Mouse (Mus musculus): Measurements from ENCODE around the gene Mical3.

Gene Mical3

DNA sequence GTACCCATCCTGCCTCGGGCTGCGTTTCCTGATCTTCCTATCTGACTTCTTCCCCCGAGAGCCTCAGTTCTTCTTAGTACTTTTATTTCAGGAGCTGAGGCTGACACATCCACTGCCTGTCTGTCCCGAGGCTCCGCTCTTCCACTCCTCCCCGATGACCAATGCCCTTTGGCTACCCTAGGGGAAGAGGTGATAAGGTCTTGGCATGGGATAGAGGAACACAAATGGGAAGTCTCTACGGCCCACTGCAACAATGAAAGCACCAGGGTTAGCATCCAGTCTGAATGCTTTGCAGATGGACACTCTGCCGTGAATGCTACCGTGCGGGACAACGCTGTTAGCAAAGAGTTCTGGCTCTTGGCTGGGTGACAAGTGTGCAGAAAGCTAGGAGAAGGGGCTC, 116.5 kb downstream of the Mical3 start:
- no peak for DNase-seq (ENCODE audit: low read depth, low spot score)

DNA sequence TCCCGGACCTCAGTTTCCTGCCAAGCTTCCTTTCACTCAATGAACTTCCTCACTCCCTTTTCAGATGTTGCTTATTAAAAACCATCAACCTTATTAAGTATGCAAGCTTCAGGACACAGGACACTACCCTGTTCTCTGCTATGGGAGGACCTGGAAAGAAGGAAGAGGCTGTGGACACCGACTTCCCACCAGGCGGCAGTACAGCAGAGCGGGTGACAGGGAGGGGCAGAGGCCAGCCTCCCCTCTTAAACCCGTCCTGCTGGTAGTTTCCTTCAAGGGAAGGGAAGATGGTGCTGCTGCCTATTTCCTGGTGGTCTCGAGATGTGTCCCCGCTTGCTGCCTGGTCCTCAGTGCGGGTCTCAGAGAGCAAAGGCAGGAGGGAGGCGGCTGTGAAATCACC, 117.0 kb downstream of the Mical3 start:
- DNase-seq (ENCODE audit: low read depth, low spot score) = no peak

DNA sequence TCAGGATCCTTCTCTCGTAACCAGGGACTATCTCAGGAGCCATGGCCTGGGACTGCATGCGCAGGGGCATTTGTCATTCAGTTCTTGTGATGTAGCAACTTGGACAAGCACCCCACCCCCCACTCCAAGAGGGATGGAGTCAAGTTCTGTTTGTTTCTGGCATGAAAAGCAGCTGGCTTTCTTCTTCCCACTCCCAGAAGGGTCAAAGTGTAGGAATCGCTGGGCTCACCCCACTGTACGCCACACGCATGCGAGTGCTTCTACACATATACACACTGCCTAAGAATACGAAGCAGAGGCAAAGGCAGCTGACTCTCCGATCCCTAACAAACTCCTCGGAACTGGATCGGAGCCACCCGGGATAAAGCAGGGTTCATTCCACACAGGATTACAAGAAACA, 119.1 kb downstream of the Mical3 start:
- DNase-seq (ENCODE audit: low read depth, low spot score) = no peak

DNA sequence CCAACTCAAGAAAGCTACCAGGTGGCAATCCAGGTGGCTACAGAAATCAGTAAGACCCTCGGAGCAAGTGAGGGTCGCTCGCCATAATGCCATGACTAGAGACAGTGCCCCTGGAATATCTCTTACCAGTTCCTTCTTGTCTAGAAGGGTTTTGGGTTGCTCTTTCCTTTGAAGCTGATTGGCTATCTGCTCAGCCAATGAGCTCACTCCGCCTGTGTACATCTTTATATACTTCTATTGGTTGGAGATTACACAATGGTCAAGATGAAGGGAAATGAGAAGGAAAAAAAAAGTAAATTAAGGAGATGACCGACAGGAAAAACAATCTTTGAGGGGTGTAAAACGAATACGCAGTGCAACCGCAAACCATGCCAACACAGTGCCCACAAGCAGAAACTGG, 121.1 kb downstream of the Mical3 start:
- no peak for DNase-seq (ENCODE audit: low read depth, low spot score)

DNA sequence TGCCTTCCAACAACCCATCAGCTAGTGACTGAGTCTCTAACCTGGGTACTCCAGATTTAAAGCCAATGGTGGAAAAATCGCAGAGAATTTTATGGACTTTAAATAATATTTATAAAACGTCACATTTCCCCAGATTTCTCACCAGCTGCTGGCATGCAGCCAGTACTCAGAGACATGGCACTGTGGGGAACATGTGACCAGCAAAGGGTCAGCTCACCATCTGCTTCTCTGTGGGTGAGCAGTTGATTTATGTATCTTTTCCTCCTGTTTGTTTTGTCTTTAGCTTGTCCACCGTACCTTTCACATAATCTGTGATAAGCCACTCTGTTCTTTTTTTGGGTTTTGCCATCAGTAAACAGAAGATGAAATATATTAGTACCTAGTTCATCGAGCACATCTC, 125.8 kb downstream of the Mical3 start:
- no peak for DNase-seq (ENCODE audit: low read depth, low spot score)

DNA sequence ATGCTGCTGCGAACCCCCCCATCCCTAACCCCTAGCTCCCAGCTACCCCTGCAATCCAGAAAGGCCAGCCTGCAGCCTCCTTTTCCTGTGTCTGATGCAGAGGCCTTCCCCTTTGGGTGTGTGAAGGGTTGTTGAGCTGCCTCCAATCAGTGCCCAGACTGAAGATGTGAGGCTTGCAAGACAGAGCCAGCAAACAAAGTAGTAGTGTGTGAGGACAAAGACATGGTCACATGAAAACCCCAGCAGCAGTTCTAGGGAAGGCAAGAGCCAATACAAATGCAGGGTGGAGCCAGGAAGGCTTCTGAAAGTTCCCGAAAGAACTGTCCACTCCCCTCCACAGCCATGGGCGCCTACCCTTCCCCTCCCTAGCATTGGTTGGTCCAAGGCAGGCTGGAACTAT, 127.8 kb downstream of the Mical3 start:
- no peak for DNase-seq (ENCODE audit: low read depth, low spot score)

DNA sequence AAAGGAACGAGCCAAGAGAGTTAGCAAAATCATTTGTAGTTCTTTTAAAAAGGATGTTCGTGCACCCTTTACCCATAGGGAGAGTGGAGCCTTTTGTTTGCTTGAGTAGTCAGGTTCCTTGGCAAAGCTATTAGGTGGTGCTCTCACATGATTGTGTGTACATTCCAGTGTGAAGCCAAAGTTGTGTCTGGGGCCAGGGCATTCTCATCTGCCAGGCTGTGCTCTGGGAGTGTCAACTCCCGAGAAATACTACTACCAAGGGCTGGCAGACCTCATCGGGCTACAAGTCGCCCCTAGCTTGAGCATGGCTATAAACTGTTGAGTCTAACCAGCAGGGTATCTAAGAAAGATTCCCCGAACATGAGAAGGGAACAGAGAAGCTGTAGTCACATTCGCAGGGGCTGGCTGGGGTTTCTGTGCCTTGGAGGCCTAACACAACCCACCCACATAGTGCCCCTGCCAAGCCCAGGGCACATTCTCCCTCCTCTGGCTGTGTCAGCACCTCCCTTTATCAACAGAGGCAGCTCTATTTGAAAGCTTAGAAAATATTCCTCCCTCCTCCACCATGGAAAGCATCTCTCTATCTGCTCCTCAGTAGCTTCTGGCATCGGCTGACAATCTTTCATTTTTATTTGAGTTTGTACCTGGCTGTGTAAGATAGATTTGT, 130.8 kb downstream of the Mical3 start:
- DNase-seq (ENCODE audit: low read depth, low spot score) = no peak

DNA sequence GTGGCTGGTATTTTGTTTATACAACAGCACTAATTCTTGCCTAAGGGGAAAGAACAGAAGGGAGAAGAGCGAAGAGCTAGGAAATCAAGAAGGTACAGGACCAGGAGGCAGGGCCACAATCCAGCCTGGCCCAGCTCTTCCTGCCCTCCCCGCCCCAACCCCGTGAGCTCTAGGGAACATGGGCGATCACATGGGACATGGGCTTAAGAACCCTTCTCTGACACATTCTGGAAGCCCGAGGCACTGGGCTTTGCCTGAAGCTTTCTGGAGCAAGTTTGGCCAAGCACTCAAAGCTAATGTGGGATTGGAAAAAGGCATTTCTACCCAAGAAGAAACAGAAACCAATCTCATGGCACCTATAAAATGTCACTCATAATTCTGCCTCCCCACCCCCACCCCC, 131.7 kb downstream of the Mical3 start:
- no peak for DNase-seq (ENCODE audit: low read depth, low spot score)

DNA sequence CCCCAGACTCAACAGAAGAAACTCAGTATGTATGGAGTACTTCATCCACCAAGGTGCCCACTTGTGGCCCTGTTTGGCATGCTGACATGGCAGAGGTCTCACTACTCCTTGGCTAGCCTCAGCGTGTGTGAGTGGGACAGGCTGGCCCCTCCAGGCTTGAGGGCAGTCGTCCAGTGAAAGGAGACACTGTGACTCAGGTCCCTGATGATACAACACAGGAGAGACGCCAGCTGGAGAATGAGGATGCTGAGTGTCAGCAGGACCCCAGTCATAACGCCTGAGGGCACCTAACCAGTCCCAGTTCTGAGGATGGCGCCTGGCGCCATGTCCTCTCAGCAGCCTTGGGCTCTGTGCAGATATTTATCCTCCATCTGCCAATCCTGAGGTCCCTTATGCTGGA, 134.2 kb downstream of the Mical3 start:
- DNase-seq (ENCODE audit: low read depth, low spot score) = no peak

DNA sequence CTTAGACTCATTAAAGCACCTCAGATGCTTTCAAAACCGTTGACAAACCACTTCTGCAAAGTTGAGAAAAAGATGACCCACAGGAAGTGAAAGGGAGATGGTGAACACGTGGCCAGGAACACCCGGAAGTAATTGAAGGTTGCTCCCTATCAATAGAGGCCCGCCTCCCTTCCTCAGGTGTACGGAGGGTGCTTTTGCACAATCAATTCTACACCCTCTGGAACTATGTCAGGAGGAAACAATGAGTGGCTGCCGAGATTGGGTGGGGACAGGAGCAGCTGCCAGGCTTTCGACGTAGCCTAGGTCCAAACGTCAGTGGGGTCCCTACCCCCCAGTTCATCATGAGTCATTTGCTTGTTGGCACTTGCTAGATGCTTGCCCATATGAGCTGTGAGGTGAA, 135.3 kb downstream of the Mical3 start:
- no peak for DNase-seq (ENCODE audit: low read depth, low spot score)

DNA sequence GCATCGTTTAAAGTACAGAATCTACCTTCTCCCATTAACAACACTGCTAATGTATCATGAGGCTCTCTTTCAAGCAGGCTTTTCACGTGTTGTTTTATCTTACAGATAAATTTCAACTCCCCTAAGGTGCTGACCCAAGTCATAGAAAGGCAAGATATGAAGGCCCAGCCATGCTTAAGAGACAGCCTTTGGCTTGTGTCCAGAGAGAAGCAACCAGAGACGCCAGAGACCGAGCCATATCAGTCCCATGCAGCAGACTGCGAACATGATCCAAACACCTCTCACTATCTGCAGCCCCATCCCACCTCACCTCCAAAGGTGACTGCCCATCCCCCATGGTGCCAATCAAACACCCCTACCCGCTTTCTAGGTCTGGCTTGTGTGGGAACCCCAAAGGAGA, 138.9 kb downstream of the Mical3 start:
- DNase-seq (ENCODE audit: low read depth, low spot score) = no peak

DNA sequence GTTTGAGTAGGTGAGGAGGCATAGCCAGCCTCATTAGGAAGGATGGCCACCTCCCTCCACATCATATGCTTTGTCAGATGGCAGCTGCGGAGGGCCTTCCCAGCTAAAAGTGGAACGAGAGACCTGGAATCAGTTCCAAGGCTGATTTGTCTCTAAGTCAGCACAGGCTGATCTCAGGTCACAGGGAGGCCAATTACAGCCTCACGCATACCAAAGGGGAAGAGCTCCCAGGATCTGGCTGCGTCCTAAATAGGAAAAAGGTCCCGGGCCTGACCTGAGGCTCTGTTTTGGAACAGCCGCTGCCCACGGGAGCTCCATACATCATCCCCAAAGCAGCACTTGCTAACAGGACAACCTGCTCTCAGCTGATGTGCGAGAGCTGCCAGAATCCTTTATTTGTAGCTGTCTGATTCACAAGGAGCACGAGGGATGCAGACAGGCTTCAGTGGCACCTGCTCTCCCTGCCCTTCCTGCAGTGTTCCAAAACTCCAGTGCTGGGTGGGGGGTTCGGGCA, 143.2 kb downstream of the Mical3 start:
- no peak for DNase-seq (ENCODE audit: low read depth, low spot score)

DNA sequence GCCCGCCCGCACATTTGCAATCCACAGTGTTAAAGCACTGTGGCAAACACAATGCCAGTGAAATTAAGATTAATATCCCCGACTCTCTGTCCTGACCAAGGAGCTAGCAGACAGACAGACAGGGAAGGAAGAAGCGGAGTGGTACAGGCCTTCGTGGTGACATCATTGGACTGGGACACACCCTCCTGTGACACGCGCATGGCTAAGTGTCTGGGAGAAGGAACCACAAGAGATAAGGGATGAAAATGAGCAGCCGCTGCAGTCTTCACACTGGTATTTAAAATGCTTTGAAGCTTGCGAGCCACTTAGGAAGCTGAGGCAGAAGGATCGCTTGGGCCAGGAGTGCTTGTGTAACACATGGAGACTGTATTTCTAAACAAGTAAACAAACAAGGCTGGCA, 143.6 kb downstream of the Mical3 start:
- no peak for DNase-seq (ENCODE audit: low read depth, low spot score)

DNA sequence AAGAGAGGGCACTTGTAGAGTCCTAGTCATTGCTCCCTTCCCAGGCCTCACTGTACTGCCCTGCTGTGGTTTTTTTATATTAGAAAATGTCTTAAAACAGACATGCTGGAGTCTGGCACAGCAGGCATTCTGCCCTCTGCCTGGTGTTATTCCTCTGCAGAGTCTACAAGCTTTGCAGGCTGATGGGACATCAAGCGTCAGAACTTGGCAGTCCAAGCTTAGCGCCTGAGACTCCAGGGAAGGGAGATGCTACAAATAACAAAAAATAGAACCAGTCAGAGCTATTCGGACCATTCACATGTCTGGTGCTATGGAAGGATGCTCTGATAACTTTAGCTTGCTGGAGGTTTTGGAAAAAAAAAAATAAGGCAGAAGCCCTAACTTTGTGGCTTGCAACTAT, 144.6 kb downstream of the Mical3 start:
- DNase-seq (ENCODE audit: low read depth, low spot score) = no peak

DNA sequence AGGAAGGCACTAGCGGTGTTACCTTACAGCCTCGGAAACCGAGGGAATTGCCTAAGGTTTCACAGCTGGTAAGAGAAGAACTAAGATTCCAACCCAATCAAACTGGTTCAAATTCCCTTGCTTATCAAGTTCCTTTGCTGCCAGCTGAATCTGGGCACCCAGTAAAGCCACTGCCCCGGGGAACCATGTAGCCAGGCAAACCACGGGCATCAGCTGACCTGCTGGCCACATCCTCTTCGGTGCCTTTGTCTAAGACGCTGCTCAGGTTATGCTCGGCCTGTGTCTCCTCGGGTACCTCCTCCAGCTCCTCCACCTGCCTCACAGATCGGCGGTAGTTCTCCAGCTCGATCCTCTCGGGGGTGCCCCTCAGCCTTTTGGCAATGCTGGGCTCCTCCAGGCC, 148.5 kb downstream of the Mical3 start:
- DNase-seq (ENCODE audit: low read depth, low spot score) = no peak

DNA sequence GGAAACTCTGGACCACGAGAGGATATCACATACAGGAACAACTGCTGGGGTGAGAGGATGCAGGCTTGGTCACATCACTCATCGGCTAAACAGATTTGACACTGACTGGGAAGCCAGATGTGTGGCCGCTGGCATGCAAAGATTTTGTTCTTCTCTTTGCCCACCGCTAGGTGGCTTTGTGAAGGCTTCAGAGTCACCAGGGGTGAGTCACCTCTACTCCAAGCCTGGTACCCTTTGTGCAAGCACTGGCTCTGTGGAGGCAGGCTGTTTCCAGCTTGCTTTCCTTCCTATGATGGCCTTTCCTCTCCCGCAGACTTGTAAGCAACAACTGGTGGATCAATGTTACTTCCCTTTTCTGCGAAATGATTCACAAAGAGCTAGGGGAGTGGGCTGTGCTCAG, 149.3 kb downstream of the Mical3 start:
- no peak for DNase-seq (ENCODE audit: low read depth, low spot score)

DNA sequence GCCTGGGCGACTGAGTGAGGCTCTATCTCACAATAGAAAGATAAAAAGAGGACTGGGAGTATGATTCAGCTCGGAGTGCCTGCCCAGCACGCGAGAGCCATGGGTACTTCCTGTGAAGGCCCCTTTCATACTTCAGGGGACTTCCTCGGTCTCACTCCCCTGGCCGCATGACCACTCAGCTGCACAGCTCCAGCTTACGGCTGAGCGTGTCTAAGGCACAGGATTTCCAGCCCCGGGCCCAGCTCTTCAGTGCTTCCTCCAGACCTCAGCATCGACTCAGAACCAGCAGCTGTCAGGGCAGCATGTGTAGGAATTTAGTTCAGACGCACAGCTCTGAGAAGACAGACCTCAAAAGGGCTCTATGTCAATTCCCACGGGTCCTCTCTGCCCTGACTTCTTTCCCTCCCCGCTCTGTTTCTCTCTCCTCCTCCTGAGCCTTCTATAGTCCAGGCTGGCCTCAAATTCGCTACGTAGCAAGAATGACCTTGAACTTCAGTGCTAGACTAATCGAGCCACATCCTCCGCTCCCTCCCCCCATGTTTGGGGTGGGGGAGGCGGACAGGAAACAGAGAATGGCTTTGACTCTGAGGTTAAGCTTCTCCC, 152.7 kb downstream of the Mical3 start:
- no peak for DNase-seq (ENCODE audit: low read depth, low spot score)

DNA sequence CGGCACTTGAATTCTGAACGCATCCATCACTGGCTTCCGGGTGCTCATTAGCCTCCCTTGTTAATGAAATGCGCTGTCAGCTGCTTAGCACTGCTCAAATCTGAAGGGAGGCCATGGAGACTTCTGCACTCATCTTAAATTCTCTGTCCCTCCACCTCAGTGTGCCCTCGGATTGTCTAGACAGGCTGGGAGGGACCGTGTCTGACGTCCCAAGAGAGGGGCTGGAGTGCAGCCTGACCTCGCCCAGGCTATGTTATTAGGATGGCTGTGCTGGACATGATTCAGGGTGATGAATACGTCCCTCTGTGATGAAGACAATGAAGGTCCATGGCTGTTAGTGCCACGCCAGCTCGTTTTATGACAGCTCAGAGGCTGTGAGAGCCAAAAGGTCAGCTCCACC, 153.8 kb downstream of the Mical3 start:
- no peak for DNase-seq (ENCODE audit: low read depth, low spot score)

DNA sequence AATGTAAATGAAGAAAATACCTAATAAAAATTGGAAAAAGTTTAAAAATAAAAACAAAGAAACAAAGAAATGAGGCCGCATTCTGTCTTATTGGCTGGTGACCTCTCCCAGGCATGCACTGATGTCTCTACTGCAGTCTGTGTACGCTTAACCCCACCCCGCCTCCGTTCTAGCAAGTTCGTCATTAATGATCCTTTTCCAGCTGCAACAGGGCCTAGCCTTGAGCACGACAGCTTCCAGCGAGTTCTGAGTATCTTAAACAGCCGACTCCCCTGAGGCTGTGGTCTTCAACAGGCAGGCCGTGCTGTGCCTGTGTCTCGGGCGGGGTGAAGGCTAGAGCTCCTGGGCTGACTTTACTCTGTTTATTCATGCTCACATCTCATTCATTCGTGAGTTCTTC, 154.7 kb downstream of the Mical3 start:
- no peak for DNase-seq (ENCODE audit: low read depth, low spot score)

DNA sequence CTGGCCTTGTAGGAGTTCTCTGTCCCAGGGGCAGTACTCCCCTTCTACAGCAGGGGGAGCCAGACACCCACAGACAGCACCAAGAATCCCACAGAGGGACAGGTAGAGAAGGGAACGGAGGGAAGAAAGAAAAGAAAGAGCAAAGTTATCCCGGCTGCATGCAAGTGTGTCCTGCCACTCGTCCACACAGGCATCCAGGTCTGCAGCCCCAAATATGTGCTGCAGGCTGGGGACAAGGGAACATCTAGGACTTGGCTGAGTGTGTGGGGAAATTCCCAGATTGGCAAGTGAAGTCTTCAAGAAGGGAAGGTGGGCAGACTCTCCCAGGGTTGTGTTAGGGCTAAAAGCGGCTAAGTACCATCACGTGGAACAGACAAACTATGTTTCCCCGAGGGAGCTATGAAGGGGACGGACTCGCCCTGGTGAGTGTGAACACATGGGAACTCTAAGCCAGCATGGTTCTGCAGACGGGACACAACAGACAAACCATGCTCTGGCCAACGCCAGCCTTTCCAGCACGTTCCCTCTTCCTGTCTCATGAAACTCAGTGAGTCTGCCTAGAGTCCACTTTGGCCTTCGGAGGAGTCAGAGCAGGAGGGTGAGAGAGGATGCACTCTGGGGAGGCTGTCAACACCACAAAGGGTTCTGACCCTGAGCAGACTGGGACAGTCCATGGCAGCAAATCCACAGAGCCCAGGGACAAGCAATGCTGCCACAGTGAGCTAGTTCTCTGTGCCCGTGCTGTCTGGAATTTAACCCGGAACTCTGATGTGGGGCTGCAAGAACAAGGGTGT, 158.8 kb downstream of the Mical3 start:
- DNase-seq (ENCODE audit: low read depth, low spot score) = peak; percentile 42

DNA sequence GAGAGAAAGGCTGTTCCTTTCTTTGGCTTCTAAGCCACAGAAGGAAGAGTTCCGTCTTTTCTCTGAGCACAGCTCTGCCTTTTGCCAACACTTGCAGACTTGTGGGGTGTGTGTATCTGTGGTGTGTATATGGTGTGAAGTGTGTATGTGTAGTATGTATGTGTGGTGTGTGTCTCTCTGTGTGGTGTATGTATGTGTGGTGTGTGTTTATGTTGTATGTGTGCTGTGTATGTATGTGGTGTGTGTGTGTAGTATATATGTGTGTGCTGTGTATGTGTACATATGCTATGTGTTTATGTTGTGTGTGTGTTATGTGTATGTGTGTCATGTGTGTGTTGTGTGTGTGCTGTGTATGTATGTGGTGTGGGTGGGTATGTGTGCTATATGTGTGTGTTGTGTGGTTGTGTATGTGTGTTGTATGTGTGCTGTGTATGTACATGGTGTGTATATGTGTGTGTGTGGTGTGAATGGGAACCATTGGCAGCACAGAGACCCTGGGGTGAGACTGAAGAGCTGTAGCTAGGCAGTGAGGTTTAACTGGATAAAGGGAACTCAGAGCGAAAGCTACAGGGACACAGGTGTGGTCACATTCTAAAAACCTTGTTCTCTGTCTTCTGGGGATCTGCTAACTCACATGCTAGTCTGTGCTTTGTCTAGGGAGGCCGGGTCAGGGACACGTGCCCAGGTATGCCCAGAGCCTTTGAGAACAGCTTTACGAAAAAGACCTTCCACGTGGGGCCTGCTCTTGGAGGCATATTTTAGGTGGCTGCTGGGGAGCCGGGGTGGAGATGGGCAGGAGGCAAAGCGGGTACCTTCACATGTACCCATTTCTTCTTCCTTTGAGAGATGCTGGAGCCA, 159.6 kb downstream of the Mical3 start:
- no peak for DNase-seq (ENCODE audit: low read depth, low spot score)

DNA sequence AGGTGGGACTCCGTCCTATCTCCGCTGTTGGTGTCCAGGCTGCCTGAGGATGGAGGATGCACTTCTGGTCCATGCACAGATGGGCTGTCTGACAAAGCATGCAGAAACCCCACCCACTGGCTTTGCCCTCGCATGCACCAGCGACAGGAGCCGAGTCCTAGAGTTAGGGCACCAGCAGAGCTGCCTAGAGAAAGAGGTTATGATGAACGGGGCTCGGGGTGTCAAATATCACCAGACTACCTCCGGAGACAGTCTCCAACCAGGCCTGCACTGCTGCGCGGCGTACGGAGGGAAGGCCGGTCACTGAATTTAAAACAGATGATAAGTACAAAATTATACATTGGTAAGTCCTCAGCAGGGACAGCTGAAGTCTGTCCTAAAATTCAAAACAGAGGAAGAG, 165.0 kb downstream of the Mical3 start:
- DNase-seq (ENCODE audit: low read depth, low spot score) = no peak

Measured in WW6 (cell line).